Mouse (Mus musculus): ENCODE results near the gene Cd34. TPM values are rescaled to one million over a fixed set of nuclear protein-coding genes. Genes with fewer than 3 reads are reported as not detected.

Cd34 gene
- polyA plus RNA-seq, 1 experiment = 6.4 TPM

DNA sequence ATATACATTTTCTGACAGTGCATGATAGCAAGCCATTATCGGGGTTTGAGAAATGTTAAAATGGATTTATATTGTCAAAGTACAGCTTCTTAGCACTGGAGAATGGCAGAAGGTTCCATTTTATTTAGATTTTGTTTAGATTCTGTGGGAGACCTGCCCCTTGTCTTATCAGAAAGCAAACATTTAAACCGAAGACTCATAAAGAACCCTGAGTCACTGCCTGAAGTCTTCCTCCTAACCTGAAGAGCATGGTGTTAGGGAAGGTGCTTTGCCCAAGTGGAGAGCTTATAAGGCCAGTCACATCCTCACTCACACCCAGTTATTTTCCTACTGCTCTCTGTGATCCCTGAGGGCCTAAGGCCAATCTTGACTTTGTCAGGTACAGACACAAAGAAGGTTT lies 18.4 kb downstream of the Cd34 start:
- no peak for DNase-seq (ENCODE audit: low read depth in 1 of 2, low spot score in 2 of 2)
- H3K4me3 ChIP-seq (ENCODE audit: extremely low read depth, insufficient read depth, insufficient read length) = no peak overlapping the region
- no peaks in the 10 kb centered on the region for H3K36me3 ChIP-seq (ENCODE audit: control insufficient read depth, insufficient read depth, low read length)
- TF ChIP-seq CTCF (IDR thresholded peaks at IDR 0.05; ENCODE audit: extremely low read depth, insufficient read depth, insufficient read length, insufficient replicate concordance) = no peak
- TF ChIP-seq POLR2A (IDR thresholded peaks at IDR 0.05; ENCODE audit: low read depth, low read length) = no peak
- 87% methylated on average over 2 of the region's 2 CpGs for WGBS
- H3K27me3 ChIP-seq (ENCODE audit: control insufficient read depth, insufficient read depth, low read length) = no peaks in the 10 kb centered on the region
- no peak overlapping the region for H3K27ac ChIP-seq (ENCODE audit: insufficient read depth, low read length)
- H3K4me1 ChIP-seq (ENCODE audit: control insufficient read depth, insufficient read depth, insufficient read length) = no peaks in the 10 kb centered on the region

DNA sequence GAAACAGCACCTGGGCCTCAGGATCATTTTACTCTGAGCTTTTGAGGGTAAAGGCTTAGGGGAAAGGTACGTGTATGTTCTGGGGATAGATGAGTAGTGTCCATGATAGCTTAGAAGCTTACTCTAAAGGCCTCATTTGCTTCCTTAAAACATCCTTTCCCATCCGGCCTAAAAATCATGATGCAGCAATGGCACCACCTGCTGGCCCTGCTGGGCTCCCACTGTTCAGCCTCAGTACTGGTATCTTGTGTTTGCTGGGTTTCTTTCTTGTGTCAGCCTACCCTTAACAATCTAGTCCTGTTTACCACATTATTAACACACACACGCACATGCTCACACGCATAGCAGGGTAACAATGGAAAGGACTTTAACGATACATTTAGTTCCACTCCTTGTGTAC lies 23.6 kb downstream of the Cd34 start:
- Histone ChIP-seq H3K27ac (ENCODE audit: insufficient read depth, low read length) (no peak overlapping the region), H3K27me3 (ENCODE audit: control insufficient read depth, insufficient read depth, low read length) (no peaks in the 10 kb centered on the region), H3K4me1 (ENCODE audit: control insufficient read depth, insufficient read depth, insufficient read length) (no peaks in the 10 kb centered on the region), H3K4me3 (ENCODE audit: extremely low read depth, insufficient read depth, insufficient read length) (no peak overlapping the region), H3K36me3 (ENCODE audit: control insufficient read depth, insufficient read depth, low read length) (no peaks in the 10 kb centered on the region)
- TF ChIP-seq POLR2A (IDR thresholded peaks at IDR 0.05; ENCODE audit: low read depth, low read length) = no peak
- TF ChIP-seq CTCF (IDR thresholded peaks at IDR 0.05; ENCODE audit: extremely low read depth, insufficient read depth, insufficient read length, insufficient replicate concordance) = peak; percentile 56; the same call in 1 of the 2 replicates
- DNase-seq (ENCODE audit: low read depth in 1 of 2, low spot score in 2 of 2) = peak; percentile 11 to 50
- 59% methylated on average over 5 of the region's 5 CpGs for WGBS

DNA sequence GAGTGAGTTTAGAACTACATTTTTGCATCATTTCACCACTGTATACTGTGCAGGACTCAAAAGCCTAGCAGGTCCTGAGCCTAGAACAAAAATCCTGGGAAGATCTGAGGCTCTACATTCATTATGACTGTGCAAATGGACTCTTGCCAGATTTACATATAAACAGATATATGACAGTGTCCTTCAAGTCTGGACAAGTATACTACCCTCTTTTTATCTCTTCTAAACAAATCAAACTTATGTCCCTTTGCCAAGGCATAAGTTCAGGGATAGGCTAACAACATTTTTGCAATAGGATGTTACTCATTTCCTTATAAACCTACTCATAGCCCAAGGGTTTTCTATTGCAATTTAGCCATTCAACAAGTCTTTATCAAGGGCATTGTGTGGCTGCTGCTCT lies 24.1 kb downstream of the Cd34 start:
- no peak for DNase-seq (ENCODE audit: low read depth in 1 of 2, low spot score in 2 of 2)
- Histone ChIP-seq H3K4me3 (ENCODE audit: extremely low read depth, insufficient read depth, insufficient read length) (no peak overlapping the region), H3K27ac (ENCODE audit: insufficient read depth, low read length) (no peak overlapping the region), H3K4me1 (ENCODE audit: control insufficient read depth, insufficient read depth, insufficient read length) (no peaks in the 10 kb centered on the region), H3K36me3 (ENCODE audit: control insufficient read depth, insufficient read depth, low read length) (no peaks in the 10 kb centered on the region), H3K27me3 (ENCODE audit: control insufficient read depth, insufficient read depth, low read length) (no peaks in the 10 kb centered on the region)
- TF ChIP-seq CTCF (IDR thresholded peaks at IDR 0.05; ENCODE audit: extremely low read depth, insufficient read depth, insufficient read length, insufficient replicate concordance) = no peak
- no peak for TF ChIP-seq POLR2A (IDR thresholded peaks at IDR 0.05; ENCODE audit: low read depth, low read length)

DNA sequence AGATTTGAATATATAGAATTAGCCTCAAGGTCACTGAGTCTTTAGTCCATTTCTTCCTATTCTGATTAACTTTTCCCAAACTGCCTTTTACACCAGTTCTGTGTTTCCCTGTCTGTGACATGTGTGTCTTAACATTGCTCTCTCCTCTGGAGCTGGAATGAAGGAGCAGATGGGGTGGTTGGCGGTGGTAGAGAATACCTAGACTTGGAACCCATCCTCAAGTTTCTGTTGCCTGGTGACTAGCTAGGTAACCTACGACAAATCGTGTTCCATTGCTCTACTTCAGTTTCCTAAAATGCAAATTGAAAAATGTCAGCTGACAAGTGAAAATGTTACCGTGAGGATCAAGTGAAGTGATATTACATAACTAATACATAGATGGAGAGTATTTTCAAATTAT lies 33.4 kb downstream of the Cd34 start:
- Histone ChIP-seq H3K4me3 (ENCODE audit: extremely low read depth, insufficient read depth, insufficient read length) (no peak overlapping the region), H3K27ac (ENCODE audit: insufficient read depth, low read length) (no peak overlapping the region), H3K27me3 (ENCODE audit: control insufficient read depth, insufficient read depth, low read length) (no peaks in the 10 kb centered on the region), H3K36me3 (ENCODE audit: control insufficient read depth, insufficient read depth, low read length) (no peaks in the 10 kb centered on the region), H3K4me1 (ENCODE audit: control insufficient read depth, insufficient read depth, insufficient read length) (no peaks in the 10 kb centered on the region; the same call in 1 of the 2 replicates)
- no peak for DNase-seq (ENCODE audit: low read depth in 1 of 2, low spot score in 2 of 2)
- WGBS = 85% methylated on average over 4 of the region's 4 CpGs
- no peak for TF ChIP-seq POLR2A (IDR thresholded peaks at IDR 0.05; ENCODE audit: low read depth, low read length)
- TF ChIP-seq CTCF (IDR thresholded peaks at IDR 0.05; ENCODE audit: extremely low read depth, insufficient read depth, insufficient read length, insufficient replicate concordance) = no peak

DNA sequence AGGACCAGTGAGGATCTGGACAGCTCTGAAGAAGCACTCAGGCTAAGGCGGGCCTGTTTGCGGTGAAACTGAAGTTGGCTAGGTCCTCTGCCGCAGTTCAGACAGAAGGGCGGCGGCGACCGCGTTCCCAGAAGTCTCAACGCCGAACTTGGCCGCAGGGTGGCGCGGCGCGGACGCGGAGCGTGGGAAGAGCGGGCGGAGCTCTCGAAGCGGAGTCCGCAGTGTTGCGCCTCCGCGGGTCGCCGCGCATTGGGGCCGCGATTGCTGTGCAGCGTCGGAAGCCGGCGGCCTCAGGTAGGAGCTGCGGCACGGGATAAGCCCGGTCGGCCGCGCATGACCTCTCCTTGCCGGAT lies 37.5 kb downstream of the Cd34 start:
- no peak; the same call in 1 of the 2 replicates for TF ChIP-seq POLR2A (IDR thresholded peaks at IDR 0.05; ENCODE audit: low read depth, low read length)
- TF ChIP-seq CTCF (IDR thresholded peaks at IDR 0.05; ENCODE audit: extremely low read depth, insufficient read depth, insufficient read length, insufficient replicate concordance) = peak; percentile 83
- DNase-seq (ENCODE audit: low read depth in 1 of 2, low spot score in 2 of 2) = peak; percentile 64 to 91
- Histone ChIP-seq H3K27me3 (ENCODE audit: control insufficient read depth, insufficient read depth, low read length) (no peaks in the 10 kb centered on the region), H3K27ac (ENCODE audit: insufficient read depth, low read length) (peak overlapping the region; percentile 81), H3K36me3 (ENCODE audit: control insufficient read depth, insufficient read depth, low read length) (no peaks in the 10 kb centered on the region), H3K4me3 (ENCODE audit: extremely low read depth, insufficient read depth, insufficient read length) (peak overlapping the region; percentile 86), H3K4me1 (ENCODE audit: control insufficient read depth, insufficient read depth, insufficient read length) (peaks cover 3% of the 10 kb centered on the region; the same call in 1 of the 2 replicates)
- WGBS = under 1% methylated on average over 42 of the region's 42 CpGs

DNA sequence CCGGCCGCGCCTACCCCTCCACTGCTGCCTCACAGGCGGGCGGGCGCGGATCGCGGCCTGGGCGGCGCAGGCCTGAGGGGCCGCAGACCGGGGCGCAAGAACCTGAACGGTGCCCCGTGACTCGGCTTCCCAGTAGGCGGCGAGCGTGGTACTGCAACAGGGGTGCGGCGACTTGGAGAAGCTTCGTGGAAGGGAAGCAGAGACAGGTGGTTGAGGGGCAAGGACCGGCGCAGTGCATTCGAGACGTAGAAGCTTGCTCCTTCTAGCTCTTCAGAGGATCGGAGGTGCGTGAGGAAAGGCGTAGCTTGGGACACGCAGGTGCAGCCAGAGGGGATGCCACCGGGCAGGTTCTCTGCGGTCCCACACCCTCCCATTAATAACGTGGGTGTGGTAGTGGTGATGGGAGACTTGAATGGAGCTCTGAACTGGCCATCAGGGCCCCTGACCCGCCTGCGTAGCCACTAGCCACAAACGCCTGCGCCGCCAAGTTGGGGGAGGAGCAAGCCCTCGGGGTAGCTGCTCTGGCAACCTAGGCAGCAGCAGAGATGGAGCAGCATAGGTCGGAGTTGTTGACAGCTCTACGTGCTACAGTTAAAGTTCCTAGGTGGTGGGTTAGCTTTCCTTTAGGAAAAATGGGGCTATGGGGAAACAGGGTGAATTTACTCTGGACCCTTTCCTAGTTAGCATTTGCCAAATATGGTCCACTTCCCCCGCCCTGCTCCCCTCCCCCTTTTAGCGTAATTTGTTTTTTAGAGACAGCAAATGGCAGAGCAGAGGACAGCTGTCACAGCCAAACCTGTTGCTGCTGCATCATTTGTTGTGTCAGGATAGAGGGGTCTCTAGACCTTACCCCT lies 38.1 kb downstream of the Cd34 start:
- H3K27me3 ChIP-seq (ENCODE audit: control insufficient read depth, insufficient read depth, low read length) = no peaks in the 10 kb centered on the region
- H3K4me3 ChIP-seq (ENCODE audit: extremely low read depth, insufficient read depth, insufficient read length) = peak overlapping the region; percentile 86
- peaks cover 3% of the 10 kb centered on the region; the same call in 1 of the 2 replicates for H3K4me1 ChIP-seq (ENCODE audit: control insufficient read depth, insufficient read depth, insufficient read length)
- 2% methylated on average over 44 of the region's 44 CpGs for WGBS
- H3K27ac ChIP-seq (ENCODE audit: insufficient read depth, low read length) = peak overlapping the region; percentile 81
- H3K36me3 ChIP-seq (ENCODE audit: control insufficient read depth, insufficient read depth, low read length) = no peaks in the 10 kb centered on the region
- TF ChIP-seq CTCF (IDR thresholded peaks at IDR 0.05; ENCODE audit: extremely low read depth, insufficient read depth, insufficient read length, insufficient replicate concordance) (peak; percentile 32; the same call in 1 of the 2 replicates), POLR2A (IDR thresholded peaks at IDR 0.05; ENCODE audit: low read depth, low read length) (no peak)
- DNase-seq (ENCODE audit: low read depth in 1 of 2, low spot score in 2 of 2) = peak; percentile 45 to 81

DNA sequence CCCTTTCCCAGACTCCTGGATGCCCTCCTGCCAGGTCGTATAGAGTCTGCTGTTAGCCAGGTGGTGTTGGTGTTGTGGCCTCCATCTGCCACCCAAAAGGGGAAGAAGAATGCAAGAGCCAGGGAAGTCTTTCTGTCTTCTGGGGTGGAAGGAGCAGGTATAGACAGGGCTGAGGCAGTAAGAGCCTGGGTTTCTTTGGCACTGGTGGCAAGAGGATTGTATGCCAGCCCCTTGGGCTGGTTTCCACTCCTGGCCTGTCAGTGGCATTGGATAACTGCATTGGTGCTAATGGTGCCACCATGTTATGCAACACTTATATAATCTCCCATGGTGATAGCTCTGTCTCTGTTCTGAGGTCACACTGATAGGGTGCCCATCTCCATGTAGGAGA lies 38.7 kb downstream of the Cd34 start:
- Histone ChIP-seq H3K36me3 (ENCODE audit: control insufficient read depth, insufficient read depth, low read length) (no peaks in the 10 kb centered on the region), H3K27ac (ENCODE audit: insufficient read depth, low read length) (no peak overlapping the region), H3K4me3 (ENCODE audit: extremely low read depth, insufficient read depth, insufficient read length) (peak overlapping the region; percentile 86; the same call in 1 of the 2 replicates), H3K4me1 (ENCODE audit: control insufficient read depth, insufficient read depth, insufficient read length) (peaks cover 3% of the 10 kb centered on the region; the same call in 1 of the 2 replicates), H3K27me3 (ENCODE audit: control insufficient read depth, insufficient read depth, low read length) (no peaks in the 10 kb centered on the region)
- TF ChIP-seq POLR2A (IDR thresholded peaks at IDR 0.05; ENCODE audit: low read depth, low read length) (no peak), CTCF (IDR thresholded peaks at IDR 0.05; ENCODE audit: extremely low read depth, insufficient read depth, insufficient read length, insufficient replicate concordance) (no peak)
- no peak for DNase-seq (ENCODE audit: low read depth in 1 of 2, low spot score in 2 of 2)
- 5% methylated on average over 1 of the region's 1 CpGs for WGBS

Measured in spleen, adult 2 months (tissue).